Mouse (Mus musculus) spleen, postnatal 14 days (tissue): Measurements from ENCODE around the gene Gna12.

Source experiments
- DNase-seq, 2 experiments: peaks; one replicate each; pipeline ENCODE4 v3.0.0; 2021 to 2022; ENCODE audit warnings: low spot score in 2 of 2

The Gna12 gene

DNA sequence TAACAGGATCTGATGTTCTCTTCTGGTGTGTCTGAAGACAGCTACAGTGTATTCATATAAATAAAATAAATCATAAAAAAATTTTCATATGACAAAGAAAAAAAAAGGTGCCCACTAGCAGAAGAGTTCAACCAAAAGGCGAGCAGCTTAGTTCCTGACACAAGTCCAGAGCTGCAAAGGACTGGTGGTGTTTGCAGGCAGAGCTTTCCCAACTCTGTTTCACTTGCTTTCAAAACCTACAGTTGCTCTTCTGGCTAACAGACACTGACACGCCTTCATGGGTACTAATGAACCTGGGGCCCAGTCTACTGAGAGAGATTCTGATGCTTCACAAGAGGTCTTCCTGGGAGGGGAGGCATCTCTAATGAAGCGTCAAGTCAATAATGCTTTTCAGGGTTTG is 34.2 kb downstream of the Gna12 start:
- no peak for DNase-seq

DNA sequence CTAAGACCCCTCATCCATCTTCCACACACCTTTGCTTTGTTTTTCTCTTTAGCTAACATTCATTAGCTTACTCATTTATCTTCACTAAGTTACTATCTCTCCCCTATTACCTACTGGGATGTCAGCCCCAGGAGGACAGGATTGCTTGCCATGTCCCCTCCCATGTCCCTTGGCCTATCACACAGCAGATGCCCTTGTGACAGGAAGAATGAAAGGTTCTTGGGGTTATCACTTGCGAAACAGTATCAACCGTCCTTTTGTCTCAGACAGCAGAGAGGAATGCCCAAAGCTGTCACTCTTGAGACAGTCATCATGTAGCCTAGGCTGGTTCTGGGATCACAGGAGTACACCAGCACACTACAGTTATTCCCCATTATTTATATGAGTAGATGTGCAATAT is 35.1 kb downstream of the Gna12 start:
- no peak for DNase-seq

DNA sequence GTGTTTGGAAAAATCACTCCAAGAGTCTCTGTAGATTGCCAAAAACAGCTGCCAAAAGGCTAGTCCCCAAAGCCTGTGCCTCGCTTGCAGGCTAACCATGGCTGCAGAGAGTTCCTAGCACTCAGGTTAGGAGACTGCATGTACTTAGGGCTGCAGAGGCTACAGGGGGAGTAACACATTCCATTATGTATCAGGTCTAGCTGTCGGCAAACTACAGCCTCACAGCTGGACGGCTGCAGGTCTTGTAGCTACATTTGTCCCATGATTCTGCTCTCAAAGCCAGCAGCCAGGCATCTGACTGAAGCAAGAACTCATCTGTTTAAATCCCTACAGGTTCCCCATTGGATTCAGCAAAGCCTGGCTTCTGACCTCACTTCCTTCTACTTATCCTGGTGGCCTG is 35.5 kb downstream of the Gna12 start:
- no peak for DNase-seq

DNA sequence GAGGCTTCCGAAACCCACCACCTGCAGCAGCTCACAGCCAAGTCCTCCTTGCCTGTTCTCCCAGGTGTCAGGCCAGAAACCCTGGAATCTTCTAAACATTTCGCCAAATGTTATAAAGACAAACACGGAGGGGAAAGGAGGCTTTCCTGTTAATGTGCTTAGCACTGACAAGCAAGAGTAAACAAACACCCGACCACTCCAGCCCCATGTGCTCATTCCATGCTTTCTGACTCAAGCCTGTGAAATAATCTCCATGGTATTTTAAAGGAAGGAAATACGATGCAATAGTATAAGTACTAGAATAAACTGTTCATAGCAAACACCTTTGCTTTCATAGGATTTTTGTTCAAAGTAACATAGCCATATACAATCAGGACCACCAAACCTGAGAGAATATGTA is 38.0 kb downstream of the Gna12 start:
- no peak for DNase-seq

DNA sequence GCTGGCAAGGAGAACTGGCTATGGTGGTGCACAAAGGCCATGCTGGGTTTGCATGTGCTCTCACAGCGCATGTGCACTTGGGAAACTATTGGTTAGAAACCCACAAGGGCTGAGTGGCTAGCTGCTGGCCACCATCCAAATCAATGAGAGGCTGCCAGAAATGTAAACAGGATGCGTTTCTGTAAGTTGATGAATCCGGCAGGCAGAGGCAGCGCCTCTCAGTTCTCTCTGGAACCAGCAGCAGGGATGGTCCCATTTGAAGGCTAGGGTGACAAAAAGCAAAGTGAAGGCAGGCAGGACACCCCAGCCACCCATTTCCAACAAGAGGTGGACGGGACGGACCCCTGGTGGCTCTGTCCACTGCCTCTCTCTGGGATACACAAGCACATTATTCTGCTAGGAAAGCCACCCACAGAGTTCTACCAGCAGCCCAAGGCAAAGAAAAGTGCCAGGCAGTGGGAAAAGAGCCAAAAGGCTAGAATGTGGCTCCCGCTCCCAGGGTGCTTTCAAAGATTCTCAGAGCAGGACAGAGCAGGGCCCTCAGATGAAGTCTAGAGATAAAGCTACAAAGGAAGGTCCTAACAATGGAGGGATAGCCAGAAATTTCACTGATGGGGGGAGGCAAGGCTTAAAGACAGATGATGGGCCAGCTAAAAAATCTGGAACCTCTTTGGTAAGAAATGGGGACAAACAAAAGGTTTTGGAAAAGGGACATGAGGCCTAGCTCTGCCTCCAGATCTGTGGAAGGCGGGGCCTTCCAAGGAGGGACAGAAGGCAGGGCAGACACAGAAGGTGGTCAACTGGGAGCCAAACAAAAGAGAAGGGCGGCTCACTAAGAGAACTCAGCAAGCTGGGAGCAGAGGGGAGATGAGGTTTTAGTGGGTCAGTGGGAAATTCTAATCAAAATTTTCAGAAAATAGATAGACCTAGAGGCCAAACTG is 39.0 kb downstream of the Gna12 start:
- no peak for DNase-seq

DNA sequence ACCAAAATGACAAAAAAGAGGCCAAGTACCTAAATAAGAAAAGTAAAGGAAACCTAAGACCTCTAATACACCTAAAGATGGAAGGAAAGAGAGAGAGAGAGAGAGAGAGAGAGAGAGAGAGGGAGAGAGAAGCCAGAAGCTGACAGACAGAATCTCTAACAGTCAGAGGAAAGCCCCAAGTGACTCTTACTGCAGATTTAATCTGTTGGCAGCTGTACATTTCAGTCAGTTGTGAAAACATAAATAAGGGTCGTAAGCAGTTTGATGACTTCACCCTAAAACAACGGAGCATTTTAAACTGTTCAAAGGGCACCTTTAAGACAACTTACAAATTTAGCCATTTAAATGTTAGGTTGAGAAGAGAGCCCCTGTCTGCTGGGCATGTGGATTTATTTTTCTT is 39.8 kb downstream of the Gna12 start:
- DNase-seq, result no peak

DNA sequence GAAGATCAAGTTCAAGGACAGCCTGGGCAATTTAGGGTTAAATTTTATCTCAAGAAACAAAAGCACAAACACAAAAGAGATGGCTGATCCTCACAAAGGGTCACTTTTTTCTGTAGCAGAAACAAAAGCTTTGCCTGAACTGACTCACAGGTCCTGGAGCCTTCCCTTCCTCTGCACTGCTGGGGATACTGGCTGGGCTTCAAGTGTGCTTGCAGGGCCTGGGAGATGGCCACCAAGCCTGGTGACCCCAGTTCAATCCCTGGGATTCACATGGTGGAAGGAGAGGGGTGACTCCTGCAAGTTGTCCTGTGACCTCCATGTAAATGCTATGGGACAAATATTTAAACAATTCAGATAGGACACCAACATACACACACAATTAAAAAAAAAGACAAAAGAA is 40.7 kb downstream of the Gna12 start:
- no peak for DNase-seq

DNA sequence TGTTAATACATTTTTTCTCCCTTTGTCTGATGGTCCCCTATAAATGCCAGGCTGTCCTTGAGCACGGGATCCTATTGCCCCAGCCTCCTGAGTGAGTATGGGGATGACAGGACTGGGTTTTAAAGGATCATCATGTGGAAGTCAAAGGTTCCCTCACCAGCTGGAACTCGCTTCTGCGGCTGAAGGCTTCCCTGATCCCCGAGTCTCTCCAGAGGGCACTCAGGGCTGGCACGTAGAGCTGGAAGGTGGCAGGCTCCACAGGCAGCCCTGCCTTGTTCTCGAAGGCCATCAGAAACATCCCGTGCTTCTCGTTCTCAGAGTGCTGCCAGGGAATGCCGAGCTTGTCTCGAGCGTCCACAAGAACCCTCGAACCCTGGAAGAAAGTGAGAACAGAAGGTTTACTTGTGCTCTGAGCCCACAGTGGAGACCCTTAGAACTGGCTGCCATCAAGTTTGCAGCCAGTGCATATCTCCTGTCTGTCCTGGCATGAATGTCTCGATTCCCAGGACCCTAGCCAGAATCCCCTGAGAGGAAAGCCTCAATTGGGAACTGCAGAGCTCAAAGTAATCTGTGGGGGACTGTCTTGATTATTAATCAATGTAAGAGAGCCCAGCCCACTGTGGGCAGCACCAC is 44.9 kb downstream of the Gna12 start:
- no peak for DNase-seq

DNA sequence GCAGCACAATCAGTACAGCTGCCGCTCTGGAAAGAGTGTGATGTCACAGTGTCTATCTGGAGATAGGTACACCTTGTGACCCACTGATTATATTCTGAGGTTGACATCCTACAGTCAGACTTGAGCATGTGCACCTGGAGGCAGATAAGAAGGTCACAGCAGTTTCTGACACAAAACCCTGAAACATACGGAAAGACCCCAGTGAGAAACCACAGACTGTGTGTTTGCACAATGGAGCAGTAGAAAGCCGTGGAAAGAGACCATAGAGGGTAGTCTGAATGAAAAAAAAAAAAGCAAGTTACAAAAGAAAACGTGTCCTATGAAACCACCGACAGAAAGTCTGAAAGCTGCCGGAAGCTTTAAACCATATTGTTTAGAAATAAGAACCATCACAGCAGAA is 45.9 kb downstream of the Gna12 start:
- DNase-seq, result no peak

DNA sequence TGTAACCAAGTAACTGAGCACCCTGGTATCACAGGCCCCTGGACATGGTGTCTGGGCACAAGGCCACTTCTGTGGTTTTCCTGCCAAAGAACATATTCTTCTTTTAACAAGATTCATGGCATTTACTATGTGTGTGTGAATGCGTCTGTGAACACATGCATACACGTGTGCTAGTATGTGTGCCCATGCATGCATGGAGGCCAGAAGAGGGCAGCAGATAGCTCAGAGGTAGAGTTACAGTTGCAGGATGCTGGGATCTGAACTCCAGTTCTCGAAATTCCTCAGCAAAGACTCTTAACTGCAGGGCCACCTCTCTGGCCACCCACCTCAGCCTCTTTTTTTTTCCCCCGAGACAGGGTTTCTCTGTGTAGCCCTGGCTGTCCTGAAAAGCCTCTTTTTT is 46.7 kb downstream of the Gna12 start:
- DNase-seq, result no peak

DNA sequence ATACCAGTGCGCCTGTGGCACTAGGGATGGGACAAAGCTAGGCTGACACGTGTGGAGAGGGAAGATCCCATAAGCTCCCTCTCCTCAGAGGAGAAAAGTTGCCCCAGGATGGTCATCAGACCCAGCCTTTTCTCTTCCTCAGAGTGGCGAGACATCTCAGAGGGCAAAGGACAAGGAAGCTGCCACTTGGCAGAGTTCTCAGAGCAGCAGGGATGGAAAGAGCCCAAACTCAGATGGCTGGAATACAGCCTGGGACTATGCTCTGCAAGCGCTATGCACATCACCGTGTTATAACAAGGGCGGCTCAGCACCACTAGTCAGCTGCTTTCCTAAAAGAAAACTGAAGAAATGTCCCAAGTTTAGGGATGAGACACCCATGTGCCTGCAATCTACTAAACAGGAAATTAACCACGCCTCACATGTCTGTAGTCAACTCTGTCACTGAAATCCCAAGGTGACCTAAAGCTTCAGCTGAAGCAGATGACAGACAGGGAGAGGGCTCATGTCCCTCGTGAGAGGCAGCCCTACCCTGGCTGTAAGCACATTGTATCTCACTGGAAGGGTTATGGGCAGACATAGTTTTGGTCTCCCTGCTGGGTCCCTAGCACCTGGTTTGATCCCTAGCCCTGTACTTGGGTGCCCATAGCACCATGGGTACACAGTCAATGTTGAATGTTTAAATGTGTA is 48.2 kb downstream of the Gna12 start:
- DNase-seq, result no peak

DNA sequence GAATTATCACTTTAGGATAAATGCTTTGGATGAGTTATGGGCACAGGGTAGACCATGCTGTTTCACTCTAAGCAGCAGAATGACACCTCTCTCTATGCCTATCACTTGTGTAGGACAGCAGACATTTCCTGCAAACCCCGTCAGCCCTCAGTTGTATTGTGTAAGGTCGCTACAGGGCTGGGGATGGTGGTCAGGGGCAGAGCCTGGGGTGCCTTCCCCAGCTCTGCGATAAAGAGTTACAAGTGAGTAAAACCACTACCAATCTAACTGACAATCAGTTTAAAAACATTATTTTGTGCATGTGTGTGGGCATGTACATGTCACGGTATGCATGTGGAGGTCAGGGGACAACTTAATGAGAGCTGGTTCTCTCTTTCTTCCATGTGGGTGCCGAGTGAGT is 49.1 kb downstream of the Gna12 start:
- no peak for DNase-seq

DNA sequence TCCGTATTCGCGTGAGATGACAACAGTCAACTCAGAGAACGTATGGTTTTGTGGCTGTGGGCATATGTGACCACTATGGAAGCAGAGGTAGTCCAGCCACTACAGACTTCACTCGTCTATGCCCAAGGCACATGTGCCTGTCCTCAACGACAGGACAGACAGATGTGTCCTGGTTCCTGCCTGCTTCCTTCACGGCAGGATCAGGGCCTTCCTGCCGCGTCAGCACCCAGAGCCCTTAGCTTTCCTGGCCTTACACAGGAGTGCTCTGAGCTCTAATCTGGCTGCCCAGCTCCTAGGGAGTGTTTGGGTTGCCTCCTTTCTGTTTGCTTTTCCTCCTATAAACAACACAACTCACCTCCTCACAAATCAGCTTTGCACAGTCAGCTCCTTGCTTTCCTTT is 53.3 kb downstream of the Gna12 start:
- no peak for DNase-seq

DNA sequence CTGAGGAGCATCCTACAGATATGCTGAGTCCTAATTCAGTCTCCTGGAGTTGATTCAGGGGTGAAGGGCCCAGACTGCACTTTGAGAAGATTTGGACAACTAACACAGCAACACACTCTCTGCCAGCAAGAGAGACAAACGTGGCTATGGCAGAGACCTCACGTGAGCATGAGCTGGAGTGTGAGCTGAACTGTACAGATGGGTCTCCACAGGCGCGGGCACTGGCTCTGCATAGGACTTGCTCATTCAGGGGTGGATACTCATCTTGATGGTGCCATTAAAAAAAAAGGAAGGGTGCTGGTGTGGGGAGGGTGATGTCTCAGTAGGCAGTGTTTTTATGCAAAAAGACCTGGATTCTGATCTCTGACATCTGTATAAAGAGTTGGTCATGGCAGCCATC is 55.1 kb downstream of the Gna12 start:
- DNase-seq, result no peak

DNA sequence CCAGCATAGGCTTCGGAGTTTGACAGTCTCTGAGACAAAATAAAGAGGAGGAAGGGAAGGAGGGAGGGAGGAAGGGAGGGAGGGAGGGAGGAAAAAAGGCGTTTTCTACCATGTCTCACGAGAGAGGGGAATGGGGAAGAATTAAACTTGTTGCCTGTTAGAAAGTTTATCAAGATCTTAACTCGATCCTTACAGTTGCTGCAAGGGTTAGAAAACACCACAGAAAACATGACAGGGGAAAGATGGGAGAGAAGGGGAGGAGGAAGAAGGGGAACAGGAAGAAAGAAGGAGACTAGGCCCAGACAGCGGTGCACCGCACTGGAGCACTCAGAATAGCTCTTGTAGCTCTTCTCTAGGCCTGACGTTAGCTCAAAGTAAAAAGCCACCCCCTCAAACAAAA is 58.1 kb downstream of the Gna12 start:
- no peak for DNase-seq

DNA sequence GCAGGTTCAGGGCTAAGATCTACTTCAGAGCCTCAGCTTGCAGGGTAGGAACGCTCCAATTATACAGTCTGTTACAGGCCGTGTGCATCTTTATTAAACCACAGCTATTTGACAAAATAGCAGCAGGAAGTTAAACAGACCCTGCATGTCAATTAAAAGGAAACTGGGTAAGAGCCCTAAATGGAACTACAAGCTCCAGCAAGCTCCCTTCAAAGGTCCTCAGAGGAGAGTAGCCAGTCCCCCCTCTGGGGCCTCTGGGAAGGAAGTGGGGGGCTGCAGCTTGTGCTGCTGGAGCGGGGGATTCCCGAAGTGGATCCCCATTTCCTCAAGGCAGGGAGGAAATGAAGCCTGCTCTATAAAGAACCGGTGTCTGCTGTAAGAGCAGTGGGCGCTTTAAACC is 58.6 kb downstream of the Gna12 start:
- DNase-seq, result no peak

DNA sequence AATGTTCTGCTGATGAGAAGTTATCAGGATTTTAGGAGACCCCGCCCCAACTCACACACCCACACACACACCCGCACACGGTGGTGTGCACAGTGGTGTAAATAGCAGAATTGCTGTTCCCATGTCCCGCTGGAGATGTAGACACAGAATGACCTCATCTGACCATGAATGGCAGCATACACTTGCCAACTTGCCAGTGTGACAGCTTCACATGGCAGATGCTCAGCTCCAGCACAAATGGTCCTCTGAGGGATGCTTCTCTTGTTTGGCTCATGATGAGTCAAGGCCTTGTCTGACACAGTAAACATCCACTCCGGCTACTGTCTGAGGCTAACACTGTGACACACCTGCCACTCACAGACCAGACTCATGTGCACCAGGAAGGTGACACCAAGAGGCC is 61.9 kb downstream of the Gna12 start:
- DNase-seq, result no peak

DNA sequence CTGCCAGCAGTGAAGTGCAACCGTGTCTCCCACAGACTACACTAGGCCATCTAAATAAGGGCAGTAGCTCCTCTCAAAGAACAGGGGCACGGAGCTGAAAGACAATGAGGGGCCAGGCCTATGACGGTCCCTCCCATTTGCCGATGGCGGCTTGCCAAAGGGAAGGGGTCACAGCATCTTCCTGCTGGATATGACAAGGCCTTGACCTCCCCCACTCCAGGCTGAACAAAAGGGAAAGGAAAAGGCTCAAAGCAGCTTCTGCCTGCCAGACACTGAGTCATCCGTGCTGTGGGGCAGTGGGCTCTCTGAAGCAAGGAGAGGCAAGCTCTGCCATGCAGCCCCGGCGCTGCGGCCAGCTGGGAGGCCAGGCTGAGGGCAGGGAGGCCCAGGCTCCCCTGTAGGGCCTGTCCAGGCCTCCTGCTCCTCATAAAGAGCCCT is 62.5 kb downstream of the Gna12 start:
- DNase-seq, result peak in 1 of 2 experiments; percentile 20

DNA sequence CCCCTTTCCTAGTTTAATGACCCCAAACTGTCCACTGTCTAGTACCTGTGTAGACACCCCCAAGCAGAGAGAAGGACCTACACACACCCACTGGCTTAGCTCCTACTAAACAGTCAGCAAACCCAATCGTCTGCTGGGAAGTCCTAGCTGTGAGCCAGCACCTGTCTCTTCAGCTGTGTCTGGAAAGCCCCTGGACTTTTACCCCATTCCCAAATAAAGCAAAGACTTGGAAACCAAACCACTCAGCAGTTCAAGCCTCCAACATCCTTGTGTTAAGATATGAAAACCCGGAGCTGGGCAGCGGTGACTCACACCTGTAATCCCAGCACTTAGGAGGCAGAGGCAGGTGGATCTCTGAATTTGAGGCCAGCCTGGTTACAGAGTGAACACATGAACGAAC is 63.7 kb downstream of the Gna12 start:
- DNase-seq, result no peak

DNA sequence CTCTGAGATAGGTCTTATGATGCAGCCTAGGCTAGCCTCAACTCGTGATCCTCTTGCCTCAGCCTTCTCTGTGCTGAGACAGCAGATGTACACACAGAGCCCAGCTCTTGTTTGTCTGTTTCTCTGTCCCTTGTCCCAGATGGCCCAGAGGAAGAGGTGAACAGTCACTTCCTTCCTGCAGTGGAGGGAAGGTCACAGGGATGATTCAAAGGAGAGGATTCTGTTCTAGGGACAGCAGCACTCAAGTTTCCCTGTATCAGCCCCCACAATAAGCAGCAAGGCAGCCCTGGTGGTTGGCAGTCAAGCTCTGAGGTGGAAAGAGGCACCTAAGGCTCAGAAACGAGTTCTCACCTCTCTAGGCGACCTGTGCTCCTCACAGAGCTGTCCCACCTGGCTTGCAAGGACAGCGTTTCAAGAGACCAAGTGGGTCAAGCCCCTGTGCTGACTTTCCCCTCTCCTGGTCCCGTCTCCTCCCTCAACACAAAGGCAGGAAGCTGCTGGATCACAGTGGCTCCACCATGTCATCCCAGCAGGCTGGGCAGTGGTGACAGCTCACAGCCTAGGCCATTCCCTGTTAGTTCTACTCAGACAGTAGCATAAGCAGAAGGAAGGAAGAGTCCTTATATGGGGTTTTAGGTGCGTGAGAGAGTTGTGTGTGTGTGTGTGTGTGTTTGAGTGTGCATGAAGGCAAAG is 65.2 kb downstream of the Gna12 start:
- no peak for DNase-seq

DNA sequence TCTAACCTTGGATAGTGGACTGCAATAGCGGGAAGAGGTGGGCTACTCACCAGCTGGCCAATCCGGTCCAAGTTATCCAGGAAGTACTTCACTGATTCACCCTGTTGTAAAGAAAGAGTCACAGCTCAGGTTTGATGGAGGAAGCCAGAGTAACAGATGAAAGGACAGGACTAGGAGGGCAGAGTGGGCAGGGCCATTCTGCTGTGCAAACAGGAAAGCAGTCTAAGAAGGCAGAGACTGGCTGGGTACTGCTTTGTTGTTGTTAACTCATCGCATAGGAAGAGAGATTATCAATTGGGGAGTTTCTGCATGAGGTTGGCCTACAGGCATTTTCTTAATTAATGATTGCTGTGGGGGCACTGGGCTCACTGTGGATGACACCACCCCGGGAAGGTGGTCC is 67.7 kb downstream of the Gna12 start:
- DNase-seq, result no peak

DNA sequence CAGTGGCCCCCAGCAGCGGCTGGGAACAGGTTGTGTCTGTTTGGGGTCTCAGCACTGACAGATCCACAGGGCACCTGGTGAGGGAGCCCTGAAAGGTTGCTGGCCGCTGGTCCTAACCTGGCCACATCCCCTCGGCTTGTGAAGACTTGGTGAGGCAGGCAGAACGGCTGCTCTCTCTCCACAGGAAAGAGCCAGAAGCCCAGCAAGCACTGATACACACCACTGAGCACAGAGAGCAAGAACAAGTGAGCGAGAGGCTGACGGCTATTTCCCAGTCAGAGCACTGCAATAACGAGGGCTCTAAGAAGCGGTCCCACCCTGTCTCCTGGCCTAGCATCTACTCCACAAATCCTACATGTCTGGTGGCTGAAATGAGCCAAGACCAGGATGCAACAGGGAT is 71.4 kb downstream of the Gna12 start:
- no peak for DNase-seq
